Mouse (Mus musculus): ENCODE measurements at regions not wholly inside any gene's neighbourhood (a gene's known extent, or its start where the extent isn't known, plus 50 kb on each side); places are given as distances from the start of the nearest gene placed in this dataset.

DNA sequence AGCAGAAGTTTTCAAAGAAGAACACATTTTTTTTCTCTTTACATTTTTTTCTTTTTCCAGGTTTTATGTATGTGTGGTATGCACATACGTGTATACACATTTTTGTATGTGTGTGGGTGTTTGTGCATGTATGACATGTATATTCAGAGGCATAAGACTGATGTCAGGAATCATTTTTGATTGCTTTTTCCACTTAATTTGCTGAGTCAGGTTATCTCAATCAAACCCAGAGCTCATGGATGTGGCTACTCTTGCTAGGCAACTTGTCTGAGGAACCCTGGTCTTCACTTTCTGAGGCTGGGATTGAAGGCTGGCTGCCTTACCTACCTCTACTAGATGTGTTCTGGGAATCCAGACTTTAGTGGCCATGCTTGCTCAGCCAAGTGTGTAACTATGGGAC is 174.2 kb upstream of the Stt3b start:
- no peak for DNase-seq

GRCm38 (mm10) chr9:115485219-115485618 is 175.0 kb upstream of the Stt3b start:
- no peak for DNase-seq

DNA sequence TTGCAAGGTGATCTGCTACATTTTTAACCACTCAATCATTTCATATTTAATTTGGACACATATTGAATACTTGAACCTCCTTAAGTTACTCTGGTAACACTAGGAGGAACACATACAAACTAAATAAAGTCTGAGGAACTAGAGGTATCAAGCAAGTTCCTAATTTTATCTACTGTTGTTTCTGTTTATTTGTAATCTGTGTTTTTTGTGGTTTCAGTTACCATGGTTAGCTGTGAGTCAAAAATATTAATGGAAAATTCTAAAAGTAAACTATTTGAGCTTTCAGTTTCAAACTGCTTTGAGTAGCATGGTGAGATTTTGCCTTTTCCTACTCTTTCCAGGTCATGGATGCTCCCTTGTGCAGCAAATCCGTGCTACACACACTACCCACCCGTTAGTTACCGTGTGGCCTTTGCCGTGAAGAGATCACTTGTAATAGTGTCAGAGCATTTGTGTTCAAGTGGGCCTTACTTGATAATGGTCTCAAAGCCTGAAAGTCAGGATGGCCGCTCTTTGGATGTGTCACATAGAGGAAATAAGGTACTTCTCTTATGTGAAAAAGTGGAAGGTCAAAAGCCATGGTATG is 177.0 kb upstream of the Stt3b start:
- no peak for DNase-seq

- DNase-seq, result peak; percentile 51 to 65
These were observed 178.9 kb upstream of the Stt3b start for GRCm38 (mm10) chr9:115488913-115489809.

DNA sequence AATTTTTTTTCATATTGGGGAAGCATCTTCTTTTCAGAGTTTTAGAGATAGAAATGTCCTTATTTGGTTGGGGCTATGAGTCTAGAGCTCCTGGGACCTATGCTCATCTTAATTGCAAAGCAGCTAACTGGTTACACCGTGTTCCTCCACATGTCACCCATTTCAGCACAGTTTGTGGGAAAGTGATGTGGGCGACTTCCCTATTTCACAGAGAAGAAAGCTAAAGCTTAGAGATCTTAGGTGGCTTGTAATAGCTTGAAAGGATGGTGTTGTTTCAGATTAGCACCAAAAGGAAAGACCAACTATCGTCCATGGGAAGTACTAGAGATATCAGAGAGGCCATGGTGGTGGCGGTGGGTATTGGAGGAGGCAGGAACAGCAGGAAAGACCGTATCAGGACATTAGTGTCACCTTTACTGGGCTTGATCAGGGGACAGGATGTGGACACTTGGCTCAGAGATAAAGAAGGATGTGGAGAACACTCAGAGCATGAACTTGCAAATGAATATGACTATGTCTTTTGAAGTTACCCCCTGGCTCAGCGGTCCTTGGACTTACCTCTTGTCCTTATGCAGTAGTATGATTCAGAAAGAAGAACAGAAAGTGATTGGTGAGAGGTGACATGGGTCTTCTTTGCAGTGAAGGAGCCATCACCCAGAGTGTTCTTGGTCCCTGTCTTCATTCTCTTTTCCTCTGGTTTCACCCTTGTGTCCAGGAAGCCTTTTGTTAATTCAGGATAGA is 182.4 kb upstream of the Stt3b start:
- DNase-seq, result peak; percentile 28 to 53

DNA sequence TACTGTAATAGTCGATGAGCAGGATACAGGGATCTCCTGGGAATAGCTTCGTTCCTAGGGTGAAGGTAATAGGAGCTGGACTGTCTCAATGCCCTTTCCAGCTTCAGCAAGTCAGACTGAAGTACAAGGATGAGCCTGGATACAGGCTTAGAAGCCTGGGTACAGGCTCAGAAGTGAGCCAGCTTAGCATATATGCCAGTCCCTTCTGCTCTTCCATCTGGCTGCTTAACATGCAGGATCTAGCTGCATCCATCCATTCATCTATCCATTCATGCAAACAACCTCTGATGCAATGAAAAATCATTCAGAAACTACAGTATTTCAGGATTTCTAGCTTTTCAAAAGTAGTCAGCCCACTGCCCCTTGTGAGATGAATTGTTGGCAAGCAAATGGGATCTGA is 183.5 kb upstream of the Stt3b start:
- DNase-seq, result no peak

GRCm38 (mm10) chr9:115499536-115499935 is 189.3 kb upstream of the Stt3b start:
- DNase-seq, result no peak

GRCm38 (mm10) chr9:115504789-115505188 is 194.6 kb upstream of the Stt3b start:
- no peak for DNase-seq

- no peak for DNase-seq
These were observed 197.0 kb upstream of the Stt3b start for GRCm38 (mm10) chr9:115507131-115507689.

DNA sequence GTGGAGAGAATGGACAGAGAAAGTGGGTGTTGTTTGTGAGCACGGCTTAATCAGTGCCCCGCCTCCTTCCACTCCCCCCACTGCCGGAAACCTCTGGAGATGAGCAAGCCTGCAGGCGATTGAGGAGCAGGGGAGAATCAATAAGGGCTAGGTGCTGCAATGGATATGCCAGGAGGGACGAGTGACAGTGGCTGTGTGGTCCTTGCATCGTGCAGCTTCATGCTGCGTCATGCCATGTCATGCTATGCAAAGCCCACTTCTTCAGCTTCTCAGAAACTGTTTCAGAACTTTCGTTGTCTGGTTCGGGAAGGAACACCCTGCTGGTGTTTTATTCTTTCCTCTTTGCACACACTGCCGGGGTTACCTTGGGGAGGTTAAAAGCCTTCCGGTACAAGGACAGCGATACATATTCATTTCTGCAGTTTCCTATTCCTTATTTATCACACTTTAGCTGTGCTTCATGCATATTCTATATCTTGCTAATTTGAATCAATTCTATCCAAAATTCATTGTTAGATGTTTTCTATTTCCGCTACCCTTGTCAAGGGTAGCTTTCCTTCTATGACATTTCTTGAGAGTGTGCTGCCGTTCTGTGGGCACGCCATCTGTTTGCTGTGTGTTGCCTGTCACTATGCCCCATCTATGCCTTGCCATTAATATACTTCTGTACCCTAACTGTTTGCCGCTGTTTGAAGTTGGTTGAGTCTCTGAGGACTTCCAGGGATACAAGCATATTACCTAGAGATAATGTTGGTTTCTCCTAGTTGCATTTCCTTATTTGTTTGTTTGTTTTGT is 202.8 kb upstream of the Stt3b start:
- DNase-seq, result no peak

DNA sequence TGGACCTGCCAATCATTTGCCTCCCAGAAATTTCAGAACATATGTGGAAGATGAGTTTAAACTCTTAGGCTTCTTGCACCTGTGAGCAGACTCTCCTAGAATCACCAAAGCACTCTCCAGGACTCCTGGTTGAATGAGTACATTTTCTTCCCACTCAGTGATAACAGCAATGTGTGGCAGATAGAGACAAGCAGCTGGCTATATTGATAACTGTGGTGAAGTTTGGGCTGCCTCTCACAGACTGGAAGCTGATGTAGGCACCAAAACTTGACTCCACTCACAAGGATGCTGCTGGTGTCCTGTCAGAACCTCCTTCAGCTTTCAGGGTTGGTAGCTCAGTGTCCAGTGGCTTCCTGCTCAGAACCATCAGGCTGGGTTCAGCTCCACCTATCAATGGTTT is 207.7 kb upstream of the Stt3b start:
- no peak for DNase-seq

- no peak for DNase-seq
These were observed 213.9 kb upstream of the Stt3b start for GRCm38 (mm10) chr9:115524161-115524560.

GRCm38 (mm10) chr9:115524591-115524990 is 214.4 kb upstream of the Stt3b start:
- no peak for DNase-seq

DNA sequence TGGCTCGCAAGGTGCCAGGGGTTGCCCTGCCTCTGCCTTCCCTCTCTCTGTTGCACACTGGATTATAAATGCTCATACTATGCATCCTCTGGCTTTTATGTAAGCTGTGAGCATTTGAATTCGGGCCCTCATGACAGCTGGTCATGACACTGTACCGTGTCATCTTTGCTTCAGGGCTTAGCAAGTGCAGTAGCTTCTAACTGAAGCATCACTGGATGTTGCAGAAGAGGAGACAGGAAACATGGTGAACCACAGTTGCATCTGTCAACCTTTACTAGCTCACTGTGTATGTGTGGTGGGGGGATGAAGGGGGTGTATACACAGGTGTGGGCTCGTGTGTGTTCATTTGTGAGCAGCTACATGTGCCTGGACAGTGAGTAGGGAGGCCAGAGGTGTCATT is 216.1 kb upstream of the Stt3b start:
- no peak for DNase-seq

DNA sequence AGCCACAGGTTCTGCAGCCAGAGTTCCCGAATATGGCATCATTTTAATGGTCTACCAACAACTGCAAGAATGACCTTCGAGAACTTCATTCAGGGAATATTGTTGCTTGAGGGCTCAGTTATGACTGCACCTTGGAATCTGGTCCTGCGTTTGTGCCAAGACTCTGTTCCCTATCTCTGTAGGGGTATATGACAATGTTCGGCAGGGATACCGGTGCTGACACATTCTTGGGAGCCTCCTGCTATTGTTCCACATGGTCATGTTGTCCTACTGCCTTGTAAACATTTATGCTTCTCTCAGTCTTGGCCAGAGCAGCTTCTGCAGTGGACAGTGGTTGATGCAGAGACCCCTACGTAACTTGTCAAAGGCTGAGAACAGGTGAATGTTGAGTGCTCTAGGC is 216.8 kb upstream of the Stt3b start:
- DNase-seq, result no peak

- DNase-seq, result no peak
These were observed 224.0 kb upstream of the Stt3b start for GRCm38 (mm10) chr9:115534198-115534597.

DNA sequence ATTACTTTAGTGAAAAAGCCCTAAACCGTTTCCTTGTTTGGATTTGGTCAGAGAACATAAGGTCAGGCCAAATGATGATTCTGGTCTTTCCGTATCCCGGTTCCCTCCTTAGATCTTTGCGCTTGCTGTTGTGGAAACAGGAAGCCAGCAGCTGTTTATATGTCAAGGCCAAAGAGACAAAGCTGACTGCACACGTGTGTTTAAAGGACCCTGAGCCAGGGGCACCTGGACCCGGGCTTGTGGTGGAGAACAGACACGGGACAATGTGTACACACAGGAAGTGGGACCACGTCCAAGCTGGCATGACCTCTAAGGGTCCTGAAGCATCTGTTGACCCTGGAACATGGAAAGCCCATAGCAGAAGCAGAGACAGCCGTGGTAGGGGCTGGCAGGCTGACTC is 233.4 kb upstream of the Stt3b start:
- DNase-seq, result no peak

GRCm38 (mm10) chr9:115545178-115545577 is 235.0 kb upstream of the Stt3b start:
- no peak for DNase-seq

- no peak for DNase-seq
These were observed 235.6 kb upstream of the Stt3b start for GRCm38 (mm10) chr9:115545792-115546191.

DNA sequence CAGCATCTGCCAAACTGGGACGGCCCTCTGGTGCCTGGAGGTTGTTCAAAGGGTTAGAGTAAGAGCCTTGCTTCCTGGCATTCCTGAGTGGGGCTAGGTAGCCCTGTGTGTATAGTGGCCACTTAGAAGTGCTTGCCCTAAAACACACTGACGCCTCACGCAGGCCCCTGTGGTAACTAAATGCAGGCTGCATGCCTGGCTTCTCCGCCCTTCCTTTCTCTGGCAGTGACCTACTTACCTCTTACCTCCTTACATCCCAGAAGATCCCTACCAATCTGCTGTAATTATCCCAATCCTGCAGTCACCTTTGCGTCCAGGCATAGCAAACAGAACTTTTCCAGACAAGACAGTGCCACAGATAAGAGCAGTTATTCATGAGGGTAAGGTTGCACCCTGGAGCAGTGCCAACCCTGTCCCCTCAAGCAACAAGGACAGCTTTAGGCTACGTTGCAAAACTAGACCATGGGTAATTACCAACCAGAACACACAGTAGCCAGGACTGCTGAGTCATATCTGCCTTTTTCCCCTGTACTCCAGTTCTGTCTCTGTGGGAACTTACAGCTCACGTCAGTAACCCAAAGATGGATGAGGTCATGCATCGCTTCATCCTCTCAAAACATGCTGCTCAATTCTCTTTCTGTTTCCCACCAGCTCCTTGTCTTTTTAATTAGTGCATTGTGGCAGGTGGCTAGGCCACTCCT is 237.6 kb upstream of the Stt3b start:
- DNase-seq, result no peak

DNA sequence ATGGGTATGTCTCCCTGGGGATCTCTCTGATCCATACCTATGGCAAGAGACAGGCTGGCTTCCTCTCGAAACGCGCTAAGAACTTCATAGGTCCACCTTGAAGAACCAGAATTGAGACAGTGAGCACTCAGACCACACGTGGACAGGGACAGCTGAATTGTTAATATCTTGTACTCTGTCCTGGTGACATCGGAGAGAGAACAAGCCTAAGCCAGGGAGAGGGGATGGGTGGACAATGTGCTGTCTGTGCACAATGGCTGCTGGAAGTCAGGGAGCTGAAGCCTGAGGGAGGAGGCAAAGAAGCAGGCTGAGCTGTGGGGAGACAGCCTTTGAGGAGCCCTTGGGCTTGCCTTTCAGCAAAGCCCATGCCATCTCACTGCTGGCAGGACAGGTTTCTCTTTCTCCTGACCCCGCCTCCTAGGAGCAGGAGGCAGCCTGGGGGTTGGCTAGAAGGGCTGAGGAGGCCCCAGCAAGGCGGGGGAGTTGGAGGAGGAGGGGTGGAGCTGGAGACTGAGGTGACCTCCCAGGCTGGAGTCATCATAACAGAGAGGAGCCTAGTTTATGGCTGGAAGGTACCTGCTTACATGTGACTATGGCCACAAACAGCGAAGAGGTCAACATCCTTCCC is 238.6 kb upstream of the Stt3b start:
- DNase-seq, result no peak

Data from spleen, adult 18-20 months (tissue).